Mouse (Mus musculus) cerebellum, adult 2 months (tissue): ENCODE results near the gene Arhgef18. TPM values are rescaled to one million over a fixed set of nuclear protein-coding genes. Genes with fewer than 3 reads are reported as not detected.

Experiments used
- DNase-seq, 2 experiments: peaks; one replicate each; pipeline ENCODE4 v3.0.0; 2021
- H3K27ac ChIP-seq: fragments of 200-500 bp; 2 replicates; pipeline ENCODE4 v1.5.1; 2012; ENCODE audit warnings: low read length, control low read depth, inconsistent platforms; ENCODE audit not compliant: insufficient read depth
- H3K27me3 ChIP-seq: fragments of 200-500 bp; 2 replicates; pipeline ENCODE4 v1.6.1; 2012; ENCODE audit warnings: inconsistent platforms, mild to moderate bottlenecking, low read length, moderate library complexity; ENCODE audit not compliant: control insufficient read depth, insufficient read depth
- H3K4me1 ChIP-seq: fragments of 200-500 bp; 2 replicates; pipeline ENCODE4 v1.6.1; 2011; ENCODE audit warnings: low read length; ENCODE audit not compliant: control insufficient read depth, insufficient read depth
- H3K4me3 ChIP-seq: fragments of 200-500 bp; replicated peaks from 2 replicates; pipeline ENCODE3; 2011; ENCODE audit warnings: mild to moderate bottlenecking, low read depth, low read length, control low read depth; ENCODE audit not compliant: insufficient read depth
- CTCF ChIP-seq: fragments of 200-500 bp; IDR thresholded peaks from 2 replicates; pipeline ENCODE4 v1.5.1; 2011; ENCODE audit warnings: low read depth, mild to moderate bottlenecking, control low read depth, low read length, moderate library complexity, borderline replicate concordance; ENCODE audit not compliant: insufficient read depth
- POLR2A ChIP-seq: fragments of 200-500 bp; IDR thresholded peaks from 2 replicates; pipeline ENCODE4 v1.6.1; 2011; ENCODE audit warnings: low read length, control low read depth, borderline replicate concordance; ENCODE audit not compliant: insufficient read depth
- WGBS: fragments of 180-500 bp; shearing (Covaris S2); methylation state at CpG from one replicate; pipeline ENCODE4 v1.1.7; 2018; 5-methylcytosine and 5-hydroxymethylcytosine counted together
- polyA plus RNA-seq: library from polyadenylated mRNA; depleted of rRNA; stranded (reverse); fragments of >200 nt; gene quantifications from 2 replicates; pipeline ENCODE4 v1.2.3, GENCODE M21; 2012

Gene Arhgef18
- polyA plus RNA-seq, 1 experiment, result 31.2 TPM

GRCm38 (mm10) chr8:3485192-3485591, 92.4 kb downstream of the Arhgef18 start:
- Histone ChIP-seq H3K4me3 (no peak overlapping the region), H3K27ac (no peak overlapping the region), H3K4me1 (no peaks in the 10 kb centered on the region; the same call in 1 of the 2 replicates), H3K27me3 (no peaks in the 10 kb centered on the region)
- DNase-seq, result no peak
- TF ChIP-seq CTCF (no peak), POLR2A (no peak)
- WGBS, result 23% methylated on average over 5 of the region's 5 CpGs

DNA sequence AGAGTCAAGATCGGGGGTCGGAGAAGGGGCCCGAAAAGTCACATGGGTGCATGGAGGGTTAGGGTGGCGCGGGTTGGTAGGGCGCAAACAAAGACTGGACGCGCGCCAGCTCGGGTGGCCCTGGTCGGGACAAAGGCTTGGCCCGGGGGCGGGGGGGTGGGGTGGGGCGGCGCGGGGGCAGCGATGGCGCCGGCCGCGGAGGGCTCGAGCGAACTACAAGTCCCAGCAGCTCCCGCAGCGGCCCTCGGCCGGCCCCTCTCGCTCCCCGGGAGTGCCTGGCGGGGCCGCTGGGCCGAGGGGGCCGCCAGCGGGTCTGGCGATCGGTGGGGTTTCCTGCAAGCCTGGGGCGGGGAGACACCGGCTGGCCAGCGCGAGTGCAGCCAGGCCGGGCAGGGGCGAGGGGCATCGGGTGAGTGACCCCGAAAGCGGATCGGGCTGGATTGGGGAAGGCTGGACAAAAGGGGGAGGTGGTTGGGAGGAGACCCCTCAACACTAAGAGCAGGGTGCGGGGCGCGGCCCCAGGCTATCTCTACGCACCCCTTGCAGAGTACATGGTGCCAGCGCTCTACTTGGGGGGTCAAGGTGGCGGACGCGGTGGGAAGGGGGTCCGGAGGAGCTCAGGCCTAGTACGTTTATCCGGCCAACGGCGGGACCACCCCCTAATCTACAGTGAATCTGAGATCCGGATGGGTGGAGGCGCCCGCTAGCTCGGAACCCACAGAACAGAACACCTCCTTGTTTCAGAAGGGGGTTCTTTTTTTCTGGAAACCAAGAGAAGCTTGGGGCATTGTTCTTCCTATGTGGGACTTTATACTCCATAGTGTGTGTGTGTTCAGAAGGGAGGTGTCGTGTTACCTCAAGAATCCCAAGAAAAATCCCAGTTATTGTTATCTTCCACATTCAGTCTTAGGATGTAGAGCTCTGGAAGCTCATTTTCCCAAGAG, 100.4 kb downstream of the Arhgef18 start, which contains the start of gene Zfp358:
Gene Zfp358, plus strand, starts transcription at position 238 of the 944 bp plus-strand sequence.
- peak; percentile 80 to 81 for DNase-seq
- Histone ChIP-seq H3K4me1 (peaks cover 4% of the 10 kb centered on the region), H3K27me3 (no peaks in the 10 kb centered on the region), H3K27ac (peak within 1 kb of the TSS; percentile 84), H3K4me3 (peak within 1 kb of the TSS; percentile 97)
- no peak for TF ChIP-seq CTCF
- peak; percentile 55; the same call in 1 of the 2 replicates for TF ChIP-seq POLR2A
- WGBS, result 1% methylated on average over 50 of the region's 64 CpGs

GRCm38 (mm10) chr8:3493845-3494208, 101.0 kb downstream of the Arhgef18 start:
- TF ChIP-seq CTCF, result no peak
- no peak for TF ChIP-seq POLR2A
- Histone ChIP-seq H3K27me3 (no peaks in the 10 kb centered on the region), H3K27ac (peak overlapping the region; percentile 84), H3K4me3 (peak overlapping the region; percentile 97), H3K4me1 (peaks cover 4% of the 10 kb centered on the region)
- no peak for DNase-seq
- WGBS, result 30% methylated on average over 6 of the region's 6 CpGs

DNA sequence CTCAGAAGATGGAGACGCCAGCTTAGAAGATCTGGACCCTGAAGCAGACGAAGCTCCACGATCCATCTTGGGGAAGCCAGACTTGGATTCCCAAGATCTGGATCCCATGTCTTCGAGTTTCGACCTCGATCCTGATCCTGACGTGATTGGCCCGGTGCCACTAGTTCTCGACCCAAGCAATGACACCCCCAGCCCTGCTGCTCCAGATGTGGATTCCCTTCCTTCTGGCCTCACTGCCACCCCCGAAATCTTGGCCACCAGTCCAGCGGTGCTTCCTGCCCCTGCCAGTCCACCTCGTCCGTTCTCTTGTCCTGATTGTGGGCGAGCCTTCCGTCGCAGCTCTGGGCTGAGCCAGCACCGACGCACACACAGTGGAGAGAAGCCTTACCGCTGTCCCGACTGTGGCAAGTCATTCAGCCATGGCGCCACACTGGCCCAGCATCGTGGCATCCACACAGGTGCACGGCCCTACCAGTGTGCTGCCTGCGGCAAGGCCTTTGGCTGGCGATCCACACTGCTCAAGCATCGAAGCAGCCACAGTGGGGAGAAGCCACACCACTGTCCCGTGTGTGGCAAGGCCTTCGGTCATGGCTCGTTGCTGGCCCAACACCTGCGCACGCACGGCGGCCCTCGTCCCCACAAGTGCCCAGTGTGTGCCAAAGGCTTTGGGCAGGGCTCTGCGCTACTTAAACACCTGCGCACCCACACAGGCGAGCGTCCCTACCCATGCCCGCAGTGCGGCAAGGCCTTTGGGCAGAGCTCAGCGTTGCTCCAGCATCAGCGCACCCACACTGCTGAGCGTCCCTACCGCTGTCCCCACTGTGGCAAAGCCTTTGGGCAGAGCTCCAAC, 103.0 kb downstream of the Arhgef18 start:
- no peaks in the 10 kb centered on the region for H3K27me3 ChIP-seq
- TF ChIP-seq CTCF, result no peak
- DNase-seq, result no peak
- H3K27ac ChIP-seq, result no peak overlapping the region
- no peak overlapping the region for H3K4me3 ChIP-seq
- 94% methylated on average over 44 of the region's 44 CpGs for WGBS
- peaks cover 4% of the 10 kb centered on the region for H3K4me1 ChIP-seq

DNA sequence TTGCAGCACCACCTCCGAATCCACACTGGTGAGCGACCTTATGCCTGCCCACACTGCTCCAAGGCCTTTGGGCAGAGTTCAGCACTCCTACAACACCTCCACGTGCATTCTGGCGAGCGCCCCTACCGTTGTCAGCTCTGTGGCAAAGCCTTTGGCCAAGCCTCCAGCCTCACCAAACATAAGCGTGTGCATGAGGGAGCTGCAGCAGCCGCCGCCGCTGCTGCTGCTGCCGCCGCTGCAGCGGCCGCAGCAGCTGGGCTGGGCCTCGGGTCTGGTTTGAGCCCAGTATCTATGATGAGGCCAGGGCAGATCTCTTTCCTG, 103.6 kb downstream of the Arhgef18 start:
- no peak overlapping the region for H3K4me3 ChIP-seq
- no peak overlapping the region for H3K27ac ChIP-seq
- no peak for DNase-seq
- 76% methylated on average over 15 of the region's 15 CpGs for WGBS
- no peaks in the 10 kb centered on the region for H3K27me3 ChIP-seq
- peaks cover 4% of the 10 kb centered on the region for H3K4me1 ChIP-seq
- TF ChIP-seq POLR2A (no peak), CTCF (no peak)

- 86% methylated on average over 3 of the region's 3 CpGs for WGBS
- H3K4me1 ChIP-seq, result peaks cover 4% of the 10 kb centered on the region
- no peak overlapping the region for H3K27ac ChIP-seq
- H3K4me3 ChIP-seq, result no peak overlapping the region
- TF ChIP-seq POLR2A, result no peak
- no peak for TF ChIP-seq CTCF
- DNase-seq, result no peak
- H3K27me3 ChIP-seq, result no peaks in the 10 kb centered on the region
Observed at GRCm38 (mm10) chr8:3498583-3498982, 105.8 kb downstream of the Arhgef18 start.

GRCm38 (mm10) chr8:3499751-3500150, 106.9 kb downstream of the Arhgef18 start:
- Histone ChIP-seq H3K27ac (peak overlapping the region; percentile 60), H3K27me3 (no peaks in the 10 kb centered on the region), H3K4me1 (no peaks in the 10 kb centered on the region; the same call in 1 of the 2 replicates), H3K4me3 (peak overlapping the region; percentile 86)
- TF ChIP-seq POLR2A (no peak), CTCF (no peak)
- 5% methylated on average over 8 of the region's 8 CpGs for WGBS
- DNase-seq, result no peak
